Mouse (Mus musculus): ENCODE data around the gene Scrn3.

DNA sequence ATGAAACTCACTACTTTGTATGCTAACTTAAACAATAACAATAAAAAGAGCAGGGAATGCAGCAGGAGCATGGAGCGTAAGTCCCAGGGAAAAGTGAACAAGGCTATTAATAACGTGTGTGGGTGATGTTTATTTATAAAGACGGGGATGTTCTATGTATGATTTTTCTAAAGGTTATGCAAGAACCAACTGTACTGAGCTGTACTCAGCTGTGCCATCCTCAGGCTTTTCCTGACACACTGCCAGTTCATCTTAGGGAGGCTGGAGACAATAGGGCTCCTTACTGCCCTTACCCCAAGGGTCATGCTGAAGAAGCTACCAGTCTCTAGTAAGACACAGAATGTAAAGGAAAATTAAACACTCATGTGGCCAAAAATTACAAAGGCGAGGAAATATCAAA, 21.3 kb upstream of the Scrn3 start:
- no peak for TF ChIP-seq CTCF (IDR thresholded peaks at IDR 0.05; ENCODE audit: extremely low read depth, insufficient read depth, insufficient read length, insufficient replicate concordance)
- TF ChIP-seq POLR2A (IDR thresholded peaks at IDR 0.05; ENCODE audit: low read depth, low read length) = no peak

All from spleen, adult 2 months (tissue).